Mouse (Mus musculus): Measurements from ENCODE around the gene Dusp10. TPM values are rescaled to one million over a fixed set of nuclear protein-coding genes. Genes with fewer than 3 reads are reported as not detected.

The Dusp10 gene
- polyA plus RNA-seq, 1 experiment, result not detected

GRCm38 (mm10) chr1:184100414-184100813 lies 87.3 kb downstream of the Dusp10 start:
- no peak for TF ChIP-seq GATA1 (IDR thresholded peaks at IDR 0.05; ENCODE audit: low read length)

- TF ChIP-seq GATA1 (IDR thresholded peaks at IDR 0.05; ENCODE audit: low read length), result no peak
Observed at GRCm38 (mm10) chr1:184100927-184101749, 88.0 kb downstream of the Dusp10 start.

- no peak for TF ChIP-seq GATA1 (IDR thresholded peaks at IDR 0.05; ENCODE audit: low read length)
Observed at GRCm38 (mm10) chr1:184101750-184102046, 88.6 kb downstream of the Dusp10 start.

GRCm38 (mm10) chr1:184106832-184107231 lies 93.7 kb downstream of the Dusp10 start:
- no peak for TF ChIP-seq GATA1 (IDR thresholded peaks at IDR 0.05; ENCODE audit: low read length)

- no peak for TF ChIP-seq GATA1 (IDR thresholded peaks at IDR 0.05; ENCODE audit: low read length)
Observed at GRCm38 (mm10) chr1:184107448-184107847, 94.3 kb downstream of the Dusp10 start.

- TF ChIP-seq GATA1 (IDR thresholded peaks at IDR 0.05; ENCODE audit: low read length), result no peak
Observed at GRCm38 (mm10) chr1:184108254-184108653, 95.2 kb downstream of the Dusp10 start.

- TF ChIP-seq GATA1 (IDR thresholded peaks at IDR 0.05; ENCODE audit: low read length), result no peak
Observed at GRCm38 (mm10) chr1:184117586-184117985, 104.5 kb downstream of the Dusp10 start.

GRCm38 (mm10) chr1:184117991-184118390 lies 104.9 kb downstream of the Dusp10 start:
- TF ChIP-seq GATA1 (IDR thresholded peaks at IDR 0.05; ENCODE audit: low read length), result no peak

- no peak for TF ChIP-seq GATA1 (IDR thresholded peaks at IDR 0.05; ENCODE audit: low read length)
Observed at GRCm38 (mm10) chr1:184118586-184118985, 105.5 kb downstream of the Dusp10 start.

Other genes with a start within 250 kb of the Dusp10 start
- not detected in 2 replicates for gene 1700056E22Rik, start 21.0 kb downstream of the Dusp10 start, polyA plus RNA-seq (2012)

Data from G1E-ER4 (cell line).